ENCODE assay signal across 18 mouse cellular contexts in the genomic region with DNA sequence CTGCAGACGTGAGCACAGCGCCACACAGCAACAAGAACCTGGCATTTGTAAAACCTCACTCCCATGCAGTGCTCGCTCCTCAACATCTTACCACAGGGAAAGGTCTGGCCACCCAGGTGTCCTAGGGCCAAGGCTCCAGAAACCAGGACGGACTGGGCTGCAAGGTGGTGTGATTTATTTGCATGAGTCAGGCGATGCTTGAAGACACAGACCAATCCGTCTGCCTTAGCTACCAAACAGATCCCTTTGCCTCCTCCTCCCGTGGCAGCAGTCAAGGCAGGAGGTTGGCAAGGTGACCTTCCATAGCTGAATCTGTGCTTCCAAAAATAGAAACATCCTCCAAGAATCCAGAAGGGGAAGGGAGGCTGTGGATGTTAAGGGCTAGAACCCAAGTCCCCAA.
DNase-seq lines count a peak whose midpoint lies in the region.
"Had no signal": no experiment of that assay in that cellular context is flagged by ENCODE, and none has a peak within 500 bp of the region (broad histone marks: within the 10 kb centered on the region; RNA-seq: fewer than 3 reads in every experiment).

No protein-coding gene starts in this region.

- intact Hi-C loops in gastrocnemius, postnatal 36 days (cut with DNase I) = no loop called here

- peak; percentile 78 for DNase-seq in heart, adult 11 months
- DNase-seq in heart, postnatal 4 days = no peak
- peak; percentile 56 for DNase-seq in ES-CJ7 (ENCODE audit: low read depth, low spot score)
- peak; percentile 75 for DNase-seq in brain, adult 2 months (ENCODE audit: low read depth, low spot score)
- DNase-seq in cerebellum, postnatal 14 days = peak; percentile 70 to 72
- DNase-seq in kidney, postnatal 25 days = no peak
- no peak for DNase-seq in gastrocnemius, postnatal 36 days
- DNase-seq: adrenal gland, postnatal 10 days; forebrain, postnatal 0 days; heart, postnatal 14 days; kidney, adult 18-20 months; kidney, postnatal 4 days; liver; lung, adult 2 months; lung, postnatal 10 days; right cerebral cortex, postnatal 25 days; thymus, adult 18-20 months; thymus, postnatal 25 days had no signal

Comparison
In these comparisons a context has a peak if more than half of its experiments do, and no peak if none do; other contexts are left out.
1. DNase-seq: peak in heart, adult 11 months (single experiment), ES-CJ7 (single experiment), brain, adult 2 months (single experiment) and cerebellum, postnatal 14 days (2 of 2); none in heart, postnatal 4 days (single experiment), kidney, postnatal 25 days (0 of 2) and gastrocnemius, postnatal 36 days (0 of 2).